Mouse (Mus musculus) hindbrain, embryonic 14.5 days (tissue): ENCODE measurements around the gene Prmt3. TPM values are rescaled to one million over a fixed set of nuclear protein-coding genes. Genes with fewer than 3 reads are reported as not detected.
A peak's percentile ranks its signal among the peaks of the same experiment; 100 is the strongest.

ENCODE experiments used
- ATAC-seq: fragments of 200-750 bp; cut with Nextera tagmentation; 2 replicates; pipeline ENCODE4 v1.8.0; 2017; ENCODE audit warnings: moderate number of reproducible peaks, mild to moderate bottlenecking, moderate TSS enrichment, moderate library complexity; ENCODE audit not compliant: low FRiP score
- DNase-seq: peaks from one replicate; pipeline ENCODE4 v3.0.0-alpha.2; 2015; ENCODE audit warnings: low spot score
- H3K27ac ChIP-seq: fragments of 300-500 bp; sonication (generic); 2 replicates; pipeline ENCODE4 v1.5.1; 2014; ENCODE audit warnings: mild to moderate bottlenecking, moderate library complexity
- H3K27me3 ChIP-seq: fragments of 300-500 bp; sonication (generic); 2 replicates; pipeline ENCODE4 v1.6.1; 2014; ENCODE audit warnings: mild to moderate bottlenecking, low read length, mixed read lengths; ENCODE audit not compliant: control insufficient read depth, insufficient read depth
- H3K36me3 ChIP-seq: fragments of 300-500 bp; sonication (generic); replicated peaks from 2 replicates; pipeline ENCODE4 v1.6.1; 2014; ENCODE audit not compliant: control insufficient read depth, insufficient read depth
- H3K4me1 ChIP-seq: fragments of 300-500 bp; sonication (generic); replicated peaks from 2 replicates; pipeline ENCODE4 v1.6.1; 2014; ENCODE audit warnings: antibody characterized with exemption, low read length, mixed read lengths; ENCODE audit not compliant: control insufficient read depth, insufficient read depth
- H3K4me2 ChIP-seq: fragments of 300-500 bp; sonication (generic); replicated peaks from 2 replicates; pipeline ENCODE4 v1.6.1; 2014; ENCODE audit warnings: mild to moderate bottlenecking, moderate library complexity
- H3K4me3 ChIP-seq: fragments of 300-500 bp; sonication (generic); replicated peaks from 2 replicates; pipeline ENCODE4 v1.5.1; 2014; ENCODE audit warnings: mild to moderate bottlenecking, low read length
- H3K9ac ChIP-seq: fragments of 300-500 bp; sonication (generic); 2 replicates; pipeline ENCODE4 v1.6.1; 2014
- H3K9me3 ChIP-seq: fragments of 300-500 bp; sonication (generic); 2 replicates; pipeline ENCODE4 v1.6.1; 2016; ENCODE audit warnings: low read length; ENCODE audit not compliant: control insufficient read depth
- WGBS: fragments of 180-500 bp; shearing (Covaris S2); extraction: QIAGEN DNeasy Blood & Tissue Kit; methylation state at CpG from one replicate; pipeline ENCODE4 v1.1.7; 2014; 5-methylcytosine and 5-hydroxymethylcytosine counted together
- polyA plus RNA-seq: library from polyadenylated mRNA; unstranded; fragments of >200 nt; fragmentation: Nextera tagmentation; extraction: Ambion mirVana; gene quantifications from 2 replicates; pipeline ENCODE4 v1.2.1, GENCODE M21; 2014

Gene Prmt3
- polyA plus RNA-seq, 1 experiment from 2014 or later: 51.2 TPM

DNA sequence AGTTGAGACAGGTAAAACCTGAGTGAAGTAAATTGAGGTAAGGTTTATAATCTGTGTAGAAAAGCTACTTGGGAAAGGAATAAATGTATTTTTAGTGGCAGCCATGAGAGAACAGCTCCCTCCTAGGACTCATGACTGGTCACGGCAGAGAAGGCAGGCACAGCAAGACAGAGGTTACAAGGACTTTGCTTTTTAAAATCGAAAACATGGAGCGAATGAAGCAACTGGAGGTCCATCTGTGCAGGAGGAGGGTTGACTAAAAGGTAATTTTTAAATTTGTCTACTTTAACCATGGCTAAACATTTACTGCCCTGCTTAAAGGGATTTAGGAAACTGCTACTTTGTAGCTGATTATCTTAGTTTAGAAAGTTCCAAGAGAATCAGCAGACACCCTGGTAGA is 81.7 kb downstream of the Prmt3 start:
- Histone ChIP-seq H3K36me3 (peaks cover 30% of the 10 kb centered on the region), H3K4me1 (no peaks in the 10 kb centered on the region), H3K27ac (no peak overlapping the region), H3K27me3 (no peaks in the 10 kb centered on the region), H3K4me3 (no peak overlapping the region), H3K9me3 (no peaks in the 10 kb centered on the region), H3K9ac (no peak overlapping the region), H3K4me2 (no peak overlapping the region)
- DNase-seq: no peak
- no peak for ATAC-seq
- 93% methylated on average over 3 of the region's 3 CpGs for WGBS

DNA sequence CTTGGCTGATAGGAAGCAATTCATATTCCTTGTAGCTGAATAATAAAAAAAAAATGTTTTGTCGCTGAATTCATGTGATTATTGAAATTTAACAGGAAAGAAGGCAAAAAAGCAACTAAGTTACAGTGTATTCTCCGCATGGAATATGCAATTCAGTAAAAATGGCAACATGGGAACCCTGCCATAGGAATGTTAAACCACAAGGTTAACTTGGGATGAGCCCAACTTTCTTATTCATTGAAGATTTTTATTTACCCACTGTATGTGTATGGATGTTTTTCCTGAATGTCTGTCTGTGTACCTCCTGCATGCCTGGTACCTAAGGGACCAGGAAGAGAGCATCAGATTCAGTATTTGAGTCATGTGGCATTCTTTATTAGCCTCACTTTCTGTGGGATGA is 83.0 kb downstream of the Prmt3 start:
- Histone ChIP-seq H3K27ac (no peak overlapping the region), H3K9ac (no peak overlapping the region), H3K9me3 (no peaks in the 10 kb centered on the region), H3K4me3 (no peak overlapping the region), H3K36me3 (peaks cover 30% of the 10 kb centered on the region), H3K4me2 (no peak overlapping the region), H3K4me1 (no peaks in the 10 kb centered on the region), H3K27me3 (no peaks in the 10 kb centered on the region)
- DNase-seq: no peak
- 96% methylated on average over 2 of the region's 2 CpGs for WGBS
- ATAC-seq: no peak

DNA sequence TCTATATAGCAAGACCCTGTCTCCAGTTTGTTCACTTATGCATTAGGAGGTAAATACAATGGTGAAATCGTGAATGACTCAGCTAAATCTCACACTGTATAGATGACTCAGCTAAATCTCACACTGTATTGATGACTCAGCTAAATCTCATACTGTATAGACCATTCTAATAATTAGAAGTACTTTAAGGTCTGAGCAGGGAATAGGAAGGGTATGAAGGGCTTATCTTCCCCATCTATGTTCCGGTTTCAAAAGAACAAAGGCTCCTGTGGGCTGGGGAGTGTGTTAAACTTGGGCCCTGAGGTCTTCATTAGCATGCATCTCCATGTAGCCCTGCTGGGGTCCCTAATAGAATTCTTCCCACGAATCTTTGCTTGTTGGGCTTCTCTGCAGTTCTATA is 85.6 kb downstream of the Prmt3 start:
- no peaks in the 10 kb centered on the region for H3K4me1 ChIP-seq
- H3K36me3 ChIP-seq: peaks cover 10% of the 10 kb centered on the region
- DNase-seq (no peak), ATAC-seq (peak; percentile 31; the same call in 1 of the 2 replicates)
- no peak overlapping the region for H3K4me3 ChIP-seq
- no peaks in the 10 kb centered on the region for H3K27me3 ChIP-seq
- H3K27ac ChIP-seq: no peak overlapping the region
- H3K4me2 ChIP-seq: no peak overlapping the region
- 49% methylated on average over 3 of the region's 3 CpGs for WGBS
- no peaks in the 10 kb centered on the region for H3K9me3 ChIP-seq
- no peak overlapping the region for H3K9ac ChIP-seq

DNA sequence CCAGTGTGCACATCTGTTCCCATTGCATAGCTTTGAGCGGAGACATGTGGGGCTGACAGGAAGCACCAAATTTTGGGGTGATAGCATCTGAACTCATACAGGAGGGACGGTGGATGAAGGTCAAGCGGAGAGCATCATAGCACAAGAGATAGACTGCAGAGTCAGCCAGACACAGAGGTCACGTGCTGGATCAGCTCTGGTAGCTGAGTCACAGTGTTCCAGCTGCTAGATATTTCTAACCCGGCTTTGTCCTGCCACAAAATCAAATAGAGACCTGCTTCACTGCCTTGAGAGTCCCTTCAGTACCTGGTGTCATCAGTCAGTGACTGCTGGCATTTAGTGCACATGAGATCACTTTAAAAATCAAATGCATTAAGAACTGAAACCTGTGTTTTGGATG is 91.5 kb downstream of the Prmt3 start:
- H3K4me2 ChIP-seq: no peak overlapping the region
- H3K27ac ChIP-seq: peak overlapping the region; percentile 73
- no peak overlapping the region for H3K9ac ChIP-seq
- 75% methylated on average over 5 of the region's 5 CpGs for WGBS
- DNase-seq (no peak), ATAC-seq (no peak)
- H3K9me3 ChIP-seq: no peaks in the 10 kb centered on the region
- no peak overlapping the region for H3K4me3 ChIP-seq
- no peaks in the 10 kb centered on the region for H3K27me3 ChIP-seq
- H3K4me1 ChIP-seq: peaks cover 12% of the 10 kb centered on the region; the same call in 1 of the 2 replicates
- H3K36me3 ChIP-seq: no peaks in the 10 kb centered on the region

DNA sequence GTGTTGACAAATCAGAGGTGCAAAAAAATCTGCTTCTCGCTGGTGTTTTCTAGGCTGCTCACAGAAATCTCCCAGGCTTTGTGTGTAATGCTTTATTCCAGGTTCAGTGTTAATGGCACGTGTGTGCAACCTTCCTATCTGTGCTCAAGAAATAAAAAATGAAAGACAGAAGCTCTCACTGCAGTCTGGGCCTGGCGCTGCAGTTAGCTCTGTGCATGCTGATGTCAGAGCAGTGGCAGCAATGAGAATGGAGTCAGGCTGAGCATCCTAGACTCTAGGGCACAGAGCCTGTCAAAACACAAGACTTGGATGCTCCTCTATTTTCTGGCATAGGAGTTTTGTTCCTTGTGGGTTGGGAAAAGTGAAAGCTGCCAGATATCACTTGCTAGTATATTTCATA is 92.1 kb downstream of the Prmt3 start:
- peak; percentile 43 for DNase-seq
- Histone ChIP-seq H3K4me3 (no peak overlapping the region), H3K27ac (peak overlapping the region; percentile 73), H3K4me2 (no peak overlapping the region), H3K9me3 (no peaks in the 10 kb centered on the region), H3K36me3 (no peaks in the 10 kb centered on the region), H3K9ac (no peak overlapping the region), H3K27me3 (no peaks in the 10 kb centered on the region), H3K4me1 (peaks cover 12% of the 10 kb centered on the region; the same call in 1 of the 2 replicates)
- 59% methylated on average over 3 of the region's 3 CpGs for WGBS
- no peak for ATAC-seq

DNA sequence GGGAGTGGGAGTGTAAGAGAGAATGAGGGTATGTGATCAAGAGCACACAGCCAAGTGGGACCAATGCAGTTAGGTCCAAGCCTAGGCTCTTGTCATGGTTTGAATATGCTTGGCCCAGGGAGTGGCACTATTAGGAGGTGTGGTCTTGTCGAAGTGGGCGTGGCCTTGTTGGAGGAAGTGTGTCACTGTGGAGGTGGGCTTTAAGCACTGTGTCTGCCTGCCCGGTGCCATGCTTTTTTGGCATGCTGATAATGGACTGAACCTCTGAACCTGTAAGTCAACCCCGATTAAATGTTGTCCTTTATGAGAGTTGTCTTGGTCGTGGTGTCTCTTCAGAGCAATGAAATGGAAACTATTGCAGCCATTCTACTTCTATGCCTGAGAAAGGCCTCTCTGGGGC is 99.2 kb downstream of the Prmt3 start:
- H3K27me3 ChIP-seq: no peaks in the 10 kb centered on the region
- no peak overlapping the region for H3K4me3 ChIP-seq
- no peak overlapping the region for H3K9ac ChIP-seq
- H3K4me1 ChIP-seq: peaks cover 13% of the 10 kb centered on the region
- no peak for DNase-seq
- no peaks in the 10 kb centered on the region for H3K9me3 ChIP-seq
- H3K27ac ChIP-seq: no peak overlapping the region
- H3K36me3 ChIP-seq: no peaks in the 10 kb centered on the region
- WGBS: 73% methylated on average over 5 of the region's 5 CpGs
- ATAC-seq: no peak
- no peak overlapping the region for H3K4me2 ChIP-seq

DNA sequence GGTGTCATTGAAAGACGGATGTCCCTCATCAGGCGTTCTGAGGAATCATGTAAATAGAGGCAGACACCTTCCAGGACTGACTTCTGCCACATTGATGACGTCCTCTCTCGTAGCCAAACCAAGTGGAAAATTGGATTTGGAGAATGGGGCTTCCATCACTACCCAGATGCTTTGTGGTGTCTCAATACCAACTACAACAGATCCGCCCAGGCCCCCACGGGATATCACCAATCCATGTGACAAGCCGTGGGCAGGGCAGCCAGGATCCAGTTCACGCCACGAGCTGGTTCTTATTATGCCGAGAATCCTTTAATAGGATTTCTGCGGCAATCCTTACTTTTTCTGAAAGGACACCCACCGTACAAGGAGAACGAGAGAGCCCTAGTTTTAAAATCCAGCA is 100.9 kb downstream of the Prmt3 start:
- Histone ChIP-seq H3K9me3 (no peaks in the 10 kb centered on the region), H3K4me1 (peaks cover 22% of the 10 kb centered on the region), H3K36me3 (no peaks in the 10 kb centered on the region), H3K9ac (0 out of 2 replicates have a peak overlapping the region, but pooled peaks have one; percentile 17), H3K27ac (peak overlapping the region; percentile 78), H3K4me3 (no peak overlapping the region), H3K4me2 (peak overlapping the region; percentile 13), H3K27me3 (no peaks in the 10 kb centered on the region)
- peak; percentile 36 for DNase-seq
- ATAC-seq: peak; percentile 26; the same call in 1 of the 2 replicates
- 48% methylated on average over 13 of the region's 13 CpGs for WGBS

DNA sequence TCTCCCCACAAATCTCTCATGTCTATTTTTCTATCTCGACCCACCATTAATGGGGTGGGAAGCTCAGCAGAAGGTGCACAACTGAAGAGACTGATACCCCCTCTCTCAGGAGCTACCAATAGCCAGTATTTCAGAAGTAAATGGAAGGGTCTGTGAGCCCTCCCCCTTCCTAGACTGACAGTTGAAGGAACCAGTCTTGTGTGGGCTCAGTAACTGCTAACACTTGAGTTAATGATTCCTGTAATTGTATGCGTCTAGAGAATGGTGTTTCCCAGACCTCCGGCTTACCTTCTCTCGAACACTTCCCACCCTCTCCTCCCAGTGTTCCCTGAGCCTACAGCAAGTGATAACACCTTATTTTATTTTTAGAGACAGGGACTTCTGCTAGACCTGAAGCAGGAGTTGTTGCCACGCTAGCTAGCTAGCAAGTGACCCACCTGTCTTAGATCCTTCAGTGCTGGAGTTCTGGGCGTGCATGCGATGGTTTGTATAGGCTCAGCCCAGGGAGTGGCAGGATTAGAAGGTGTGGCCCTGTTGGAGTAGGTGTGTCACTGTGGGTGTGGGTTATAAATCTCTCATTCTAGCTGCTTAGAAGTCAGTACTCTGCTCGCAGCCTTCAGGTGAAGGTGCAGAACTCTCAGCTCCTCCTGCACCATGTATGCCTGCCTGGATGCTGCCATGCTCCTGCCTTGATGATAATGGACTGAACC is 102.0 kb downstream of the Prmt3 start:
- ATAC-seq: peak; percentile 12; the same call in 1 of the 2 replicates
- H3K27ac ChIP-seq: peak overlapping the region; percentile 78
- 78% methylated on average over 8 of the region's 8 CpGs for WGBS

DNA sequence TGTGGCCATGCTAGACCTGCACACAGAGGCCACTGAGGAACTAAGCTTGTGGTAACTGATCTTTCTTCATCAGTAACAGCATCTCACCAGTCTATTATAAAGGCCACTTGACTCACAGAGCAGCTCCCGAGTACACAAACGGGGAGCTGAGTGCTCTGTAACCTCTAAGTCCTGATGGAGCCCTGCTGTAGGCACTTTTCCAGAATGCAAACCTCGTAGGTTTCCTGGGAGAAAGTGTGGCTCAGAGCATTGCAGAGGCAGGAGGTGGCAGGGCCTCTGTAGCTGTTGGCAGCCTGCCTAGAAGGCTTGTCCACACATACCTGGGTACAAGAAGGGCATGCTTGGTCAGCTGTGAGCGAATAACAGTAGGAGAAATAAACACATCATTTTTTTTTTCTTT is 104.1 kb downstream of the Prmt3 start:
- ATAC-seq: 0 out of 2 replicates have a peak, but pooled peaks have one; percentile 19
- H3K36me3 ChIP-seq: no peaks in the 10 kb centered on the region

More for the DNA sequence above, 102.0 kb downstream of the Prmt3 start:
- DNase-seq: no peak
- Histone ChIP-seq H3K9ac (no peak overlapping the region), H3K4me2 (no peak overlapping the region), H3K4me3 (no peak overlapping the region), H3K9me3 (no peaks in the 10 kb centered on the region), H3K4me1 (peaks cover 22% of the 10 kb centered on the region), H3K27me3 (no peaks in the 10 kb centered on the region), H3K36me3 (no peaks in the 10 kb centered on the region)

More for the DNA sequence above, 104.1 kb downstream of the Prmt3 start:
- Histone ChIP-seq H3K4me1 (peaks cover 22% of the 10 kb centered on the region), H3K27ac (peak overlapping the region; percentile 88), H3K27me3 (no peaks in the 10 kb centered on the region), H3K9me3 (no peaks in the 10 kb centered on the region), H3K4me3 (no peak overlapping the region), H3K9ac (peak overlapping the region; percentile 39; the same call in 1 of the 2 replicates), H3K4me2 (peak overlapping the region; percentile 26; the same call in 1 of the 2 replicates)
- DNase-seq: peak; percentile 52
- WGBS: 20% methylated on average over 4 of the region's 4 CpGs
